Mouse (Mus musculus) heart, embryonic 16.5 days (tissue): ENCODE results near the gene Prkcz. TPM values are rescaled to one million over a fixed set of nuclear protein-coding genes. Genes with fewer than 3 reads are reported as not detected.

ENCODE experiments used
- ATAC-seq: fragments of 200-750 bp; cut with Nextera tagmentation; replicated peaks from 2 replicates; pipeline ENCODE4 v1.8.0; 2017; ENCODE audit warnings: moderate number of reproducible peaks; ENCODE audit not compliant: insufficient read depth, low FRiP score; ENCODE audit errors: extremely low read depth
- H3K27ac ChIP-seq: fragments of 300-500 bp; sonication (generic); 2 replicates; pipeline ENCODE4 v1.5.1; 2014; ENCODE audit warnings: mild to moderate bottlenecking, low read length, control low read depth, moderate library complexity
- H3K27me3 ChIP-seq: fragments of 300-500 bp; sonication (generic); 2 replicates; pipeline ENCODE4 v1.6.1; 2014; ENCODE audit warnings: low read length, mixed read lengths; ENCODE audit not compliant: control insufficient read depth, insufficient read depth
- H3K36me3 ChIP-seq: fragments of 300-500 bp; sonication (generic); 2 replicates; pipeline ENCODE4 v1.6.1; 2014; ENCODE audit not compliant: control insufficient read depth, insufficient read depth
- H3K4me1 ChIP-seq: fragments of 300-500 bp; sonication (generic); 2 replicates; pipeline ENCODE4 v1.6.1; 2014; ENCODE audit warnings: low read length, mixed read lengths; ENCODE audit not compliant: control insufficient read depth, insufficient read depth
- H3K4me2 ChIP-seq: fragments of 300-500 bp; sonication (generic); 2 replicates; pipeline ENCODE4 v1.6.1; 2014; ENCODE audit warnings: low read depth, mild to moderate bottlenecking, control low read depth, low read length
- H3K4me3 ChIP-seq: fragments of 300-500 bp; sonication (generic); 2 replicates; pipeline ENCODE4 v1.5.1; 2014; ENCODE audit warnings: mild to moderate bottlenecking, control low read depth, low read length
- H3K9ac ChIP-seq: fragments of 300-500 bp; sonication (generic); 2 replicates; pipeline ENCODE4 v1.6.1; 2014; ENCODE audit warnings: low read length, control low read depth
- H3K9me3 ChIP-seq: fragments of 300-500 bp; sonication (generic); replicated peaks from 2 replicates; pipeline ENCODE4 v1.6.1; 2016; ENCODE audit warnings: low read length; ENCODE audit not compliant: control insufficient read depth
- WGBS: fragments of 180-500 bp; shearing (Covaris S2); extraction: QIAGEN DNeasy Blood & Tissue Kit; methylation state at CpG from one replicate; pipeline ENCODE4 v1.1.7; 2014; 5-methylcytosine and 5-hydroxymethylcytosine counted together
- polyA plus RNA-seq: library from polyadenylated mRNA; unstranded; fragments of >200 nt; fragmentation: Nextera tagmentation; extraction: Ambion mirVana; gene quantifications from 2 replicates; pipeline ENCODE4 v1.2.1, GENCODE M21; 2015

Gene Prkcz
- polyA plus RNA-seq, 1 experiment from 2014 or later = 6.1 TPM

DNA sequence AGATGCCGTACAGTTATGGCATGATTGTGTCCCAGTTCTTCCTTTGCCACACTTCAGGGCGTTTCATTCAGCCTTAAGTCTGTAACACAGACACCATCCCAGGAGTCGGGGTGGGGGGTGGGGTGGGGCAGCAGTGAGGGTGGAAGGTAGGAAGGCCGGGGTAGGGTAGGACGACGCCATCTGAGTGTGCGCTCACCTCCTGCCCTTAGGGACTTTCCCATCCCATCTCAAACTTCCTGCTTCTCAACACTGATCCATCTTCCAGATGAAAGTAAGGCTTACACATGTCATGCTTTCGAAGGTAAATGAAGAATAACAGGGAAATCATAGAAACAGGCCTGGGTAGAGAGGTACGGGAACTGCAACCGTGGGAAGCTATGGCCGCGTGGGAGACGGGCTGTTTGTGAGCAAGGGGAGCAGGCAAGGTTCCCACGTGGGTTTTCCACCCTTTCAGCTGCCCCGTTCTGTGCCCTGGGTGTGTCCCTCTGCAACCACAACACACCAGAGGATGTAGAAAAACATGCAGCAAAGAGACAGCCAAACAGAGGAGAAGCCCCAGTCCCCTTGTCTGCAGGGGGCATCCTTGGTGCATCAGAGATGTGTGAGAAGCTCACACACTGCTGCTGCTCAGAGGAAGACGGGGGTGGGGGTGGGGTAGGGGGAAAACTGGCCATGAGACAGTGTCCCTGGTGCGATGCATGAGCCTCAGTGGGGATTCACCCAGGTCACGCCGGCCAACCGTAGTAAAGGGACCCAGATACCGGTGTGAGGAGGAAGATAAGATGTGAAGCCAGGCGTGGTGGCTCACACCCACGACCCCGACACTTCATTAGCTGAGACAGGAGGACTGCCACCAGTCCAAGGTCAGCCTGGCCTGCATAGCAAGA, 54.6 kb downstream of the Prkcz start:
- no peak overlapping the region for H3K27ac ChIP-seq
- H3K27me3 ChIP-seq = no peaks in the 10 kb centered on the region; the same call in 1 of the 2 replicates
- ATAC-seq = no peak
- H3K9ac ChIP-seq = no peak overlapping the region
- no peaks in the 10 kb centered on the region for H3K36me3 ChIP-seq
- peaks cover 5% of the 10 kb centered on the region for H3K4me1 ChIP-seq
- H3K4me2 ChIP-seq = no peak overlapping the region
- 39% methylated on average over 24 of the region's 24 CpGs for WGBS
- H3K4me3 ChIP-seq = no peak overlapping the region
- no peaks in the 10 kb centered on the region for H3K9me3 ChIP-seq

DNA sequence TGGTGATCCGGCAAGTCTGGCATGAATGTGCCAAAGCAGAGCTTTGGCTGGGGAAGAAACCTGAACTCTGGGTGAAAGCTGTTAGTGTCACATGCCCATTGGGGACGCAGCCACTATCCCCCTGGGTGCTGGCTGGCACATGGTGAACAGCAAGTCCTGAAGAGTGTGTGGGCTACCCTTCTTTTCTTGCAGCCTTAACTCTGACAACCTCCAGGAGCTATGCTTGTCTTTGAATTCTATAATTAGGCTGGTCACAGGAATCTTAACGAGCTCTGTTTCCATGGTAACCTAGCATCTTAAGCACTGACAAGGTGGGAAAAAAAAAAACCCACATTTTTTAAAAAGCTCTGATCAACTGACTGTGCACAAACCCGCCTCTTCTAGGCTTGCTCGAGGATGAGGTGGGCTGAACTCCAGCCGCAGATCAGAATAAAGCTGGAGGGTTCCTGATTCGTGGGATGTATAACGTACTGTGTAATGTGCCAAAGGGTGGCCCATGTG, 55.6 kb downstream of the Prkcz start:
- no peak overlapping the region for H3K9ac ChIP-seq
- no peak overlapping the region for H3K4me3 ChIP-seq
- no peak overlapping the region for H3K4me2 ChIP-seq
- no peak overlapping the region for H3K27ac ChIP-seq
- ATAC-seq = no peak
- H3K36me3 ChIP-seq = no peaks in the 10 kb centered on the region
- H3K27me3 ChIP-seq = no peaks in the 10 kb centered on the region; the same call in 1 of the 2 replicates
- no peaks in the 10 kb centered on the region for H3K9me3 ChIP-seq
- WGBS = 60% methylated on average over 8 of the region's 8 CpGs
- H3K4me1 ChIP-seq = peaks cover 5% of the 10 kb centered on the region

DNA sequence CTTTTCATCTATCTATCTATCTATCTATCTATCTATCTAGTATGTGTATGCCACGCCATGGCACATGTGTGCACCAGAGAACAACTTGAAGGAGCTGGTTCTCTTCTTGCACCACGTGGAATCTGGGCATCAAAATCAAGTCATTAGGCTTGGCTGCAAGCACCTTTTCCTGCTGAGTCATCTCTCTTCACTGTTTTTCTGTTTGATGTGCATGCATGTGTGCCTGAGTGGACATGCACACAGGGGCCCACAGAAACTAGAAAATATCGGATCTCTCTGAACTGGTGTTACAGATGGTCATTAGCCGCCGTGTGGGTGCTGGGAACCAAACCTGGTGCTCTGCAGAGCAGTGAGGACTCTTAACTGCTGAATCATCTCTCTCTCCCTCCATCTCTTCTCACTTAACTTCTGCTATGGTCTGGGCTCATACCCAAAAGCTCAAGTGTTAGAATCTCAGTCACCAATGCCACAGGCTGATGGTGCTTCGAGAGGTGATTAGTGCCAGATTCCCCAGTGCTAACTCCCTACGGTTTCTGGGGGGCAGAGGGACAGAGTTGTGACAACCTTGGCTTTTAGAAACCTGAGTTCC, 56.6 kb downstream of the Prkcz start:
- Histone ChIP-seq H3K4me3 (no peak overlapping the region), H3K4me1 (peaks cover 5% of the 10 kb centered on the region), H3K9ac (no peak overlapping the region), H3K27ac (no peak overlapping the region), H3K9me3 (no peaks in the 10 kb centered on the region), H3K4me2 (no peak overlapping the region), H3K27me3 (no peaks in the 10 kb centered on the region; the same call in 1 of the 2 replicates), H3K36me3 (no peaks in the 10 kb centered on the region)
- ATAC-seq = no peak
- WGBS = 81% methylated on average over 7 of the region's 7 CpGs

DNA sequence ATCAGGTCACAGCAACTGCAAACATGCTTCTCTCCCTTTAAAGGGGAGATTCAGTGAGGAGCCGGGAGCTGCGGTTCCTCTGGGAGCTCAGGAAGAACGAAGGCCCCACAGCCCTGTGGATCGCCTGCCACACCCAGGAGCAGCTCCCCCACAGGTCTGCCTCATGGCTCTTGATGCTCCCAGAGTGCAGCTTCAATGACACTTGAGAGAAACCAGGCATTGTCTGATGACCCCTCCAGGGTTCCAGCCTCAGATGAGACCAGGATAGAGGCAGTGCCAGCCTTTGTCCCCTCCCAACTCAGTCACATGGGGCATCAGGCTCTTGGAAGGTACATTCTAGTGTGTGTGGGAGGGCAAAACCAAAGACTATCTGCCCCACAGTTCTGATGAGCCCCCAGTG, 59.2 kb downstream of the Prkcz start:
- no peaks in the 10 kb centered on the region for H3K9me3 ChIP-seq
- H3K4me3 ChIP-seq = no peak overlapping the region
- whole genome bisulfite sequencing = 45% methylated on average over 4 of the region's 4 CpGs
- no peak overlapping the region for H3K9ac ChIP-seq
- no peak for ATAC-seq
- H3K27ac ChIP-seq = no peak overlapping the region
- no peaks in the 10 kb centered on the region for H3K36me3 ChIP-seq
- H3K4me1 ChIP-seq = no peaks in the 10 kb centered on the region
- no peak overlapping the region for H3K4me2 ChIP-seq
- no peaks in the 10 kb centered on the region for H3K27me3 ChIP-seq

DNA sequence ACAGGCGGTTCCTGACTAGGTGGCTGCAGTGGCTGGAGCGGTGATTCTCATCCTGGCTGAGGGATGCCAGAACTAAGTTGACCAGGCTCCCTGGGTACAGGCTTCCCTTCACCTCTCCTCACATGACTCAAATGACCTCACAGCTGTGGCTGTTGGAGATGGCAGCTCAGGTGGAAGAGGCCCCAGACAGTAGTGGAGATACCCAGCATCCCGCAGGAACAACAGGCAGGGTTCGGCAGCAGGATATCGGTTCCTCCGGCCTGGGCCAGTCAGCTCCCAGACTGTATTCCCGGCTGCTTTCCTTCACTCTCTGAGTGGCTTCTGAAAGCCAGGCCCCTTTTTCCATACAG, 60.1 kb downstream of the Prkcz start:
- Histone ChIP-seq H3K36me3 (no peaks in the 10 kb centered on the region), H3K9me3 (no peaks in the 10 kb centered on the region), H3K4me2 (no peak overlapping the region), H3K9ac (no peak overlapping the region), H3K4me3 (no peak overlapping the region), H3K27me3 (no peaks in the 10 kb centered on the region), H3K27ac (no peak overlapping the region), H3K4me1 (no peaks in the 10 kb centered on the region)
- WGBS = 76% methylated on average over 7 of the region's 7 CpGs
- ATAC-seq = no peak

DNA sequence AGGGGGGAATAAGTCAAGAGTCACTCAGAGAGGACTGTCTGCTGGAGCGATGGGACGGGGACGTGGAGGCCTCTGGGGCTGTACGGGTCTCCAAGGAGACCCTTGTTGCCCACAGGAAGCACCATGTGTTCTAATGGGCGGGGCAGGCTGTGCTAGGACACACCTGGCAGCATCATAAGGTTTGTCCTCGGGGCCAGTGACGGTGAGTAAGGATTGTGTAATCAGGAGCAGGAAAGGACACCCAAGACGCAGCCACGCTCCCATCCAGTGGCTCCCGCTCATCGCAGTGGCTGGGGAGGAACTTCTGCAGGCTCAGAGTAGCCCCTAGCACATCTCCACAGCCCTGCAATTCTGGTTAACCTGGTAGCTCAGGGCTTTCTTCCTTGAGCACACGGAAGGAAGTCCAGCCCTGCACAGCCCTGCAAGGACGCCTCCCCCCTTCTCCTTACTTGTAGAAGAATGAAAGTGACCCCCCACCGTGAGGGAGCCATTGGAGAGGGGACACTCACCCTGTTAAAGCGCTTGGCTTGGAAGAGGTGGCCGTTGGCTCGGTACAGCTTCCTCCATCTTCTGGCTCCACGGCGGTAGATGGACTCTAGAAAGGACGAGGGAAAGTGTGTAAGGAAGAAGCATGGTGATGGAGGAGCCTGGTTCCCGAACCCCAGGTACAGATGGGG, 60.6 kb downstream of the Prkcz start:
- WGBS = 71% methylated on average over 21 of the region's 21 CpGs
- Histone ChIP-seq H3K9me3 (no peaks in the 10 kb centered on the region), H3K4me1 (no peaks in the 10 kb centered on the region), H3K4me3 (no peak overlapping the region), H3K4me2 (no peak overlapping the region), H3K9ac (no peak overlapping the region), H3K36me3 (no peaks in the 10 kb centered on the region), H3K27ac (no peak overlapping the region), H3K27me3 (no peaks in the 10 kb centered on the region)
- ATAC-seq = no peak

DNA sequence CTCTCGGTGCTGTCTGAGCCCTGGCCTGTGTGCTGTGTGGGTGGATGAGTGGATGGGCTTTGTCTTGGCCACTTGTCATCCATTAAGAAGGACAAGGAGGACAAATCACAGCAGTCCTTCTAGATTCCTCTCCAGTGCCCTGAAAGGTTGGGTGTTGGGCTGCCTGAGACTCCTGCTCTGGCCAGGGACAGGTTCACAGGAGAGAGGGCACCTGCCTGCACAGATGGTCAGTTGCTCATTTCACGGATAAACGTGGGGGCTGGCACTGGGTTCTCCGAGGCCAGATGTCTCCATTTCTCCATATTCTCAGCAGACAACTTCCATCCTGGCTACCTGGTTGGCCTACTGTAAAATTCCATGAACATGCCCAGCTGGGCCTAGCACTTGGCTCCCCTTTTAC, 62.3 kb downstream of the Prkcz start:
- H3K9ac ChIP-seq = no peak overlapping the region
- WGBS = 85% methylated on average over 4 of the region's 4 CpGs

DNA sequence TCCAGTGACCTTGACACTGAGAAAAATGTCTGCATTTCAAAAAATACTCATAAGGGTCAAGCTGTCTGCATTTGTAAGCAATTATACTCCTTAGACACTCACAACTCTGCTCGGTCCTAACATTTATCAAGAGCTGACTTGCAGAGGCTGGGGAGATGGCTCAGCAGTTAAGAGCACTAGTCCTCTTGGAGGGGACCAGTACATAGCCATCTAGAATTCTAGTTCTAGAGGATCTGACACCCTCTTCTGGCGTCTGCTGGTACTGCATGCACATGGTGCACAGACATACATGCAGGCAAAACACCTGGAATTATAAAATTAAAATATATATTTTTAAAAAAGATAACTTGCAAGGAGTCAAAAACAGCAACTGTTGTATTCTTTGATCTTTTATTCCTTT, 64.1 kb downstream of the Prkcz start:
- Histone ChIP-seq H3K27me3 (no peaks in the 10 kb centered on the region), H3K27ac (no peak overlapping the region), H3K4me2 (no peak overlapping the region), H3K9me3 (no peaks in the 10 kb centered on the region), H3K4me1 (no peaks in the 10 kb centered on the region), H3K9ac (no peak overlapping the region), H3K4me3 (no peak overlapping the region), H3K36me3 (no peaks in the 10 kb centered on the region)
- ATAC-seq = no peak
- WGBS = 48% methylated on average over 2 of the region's 2 CpGs

More for the DNA sequence above, 62.3 kb downstream of the Prkcz start:
- Histone ChIP-seq H3K4me2 (no peak overlapping the region), H3K4me3 (no peak overlapping the region), H3K27ac (no peak overlapping the region), H3K27me3 (no peaks in the 10 kb centered on the region), H3K9me3 (no peaks in the 10 kb centered on the region), H3K36me3 (no peaks in the 10 kb centered on the region), H3K4me1 (no peaks in the 10 kb centered on the region)
- no peak for ATAC-seq

DNA sequence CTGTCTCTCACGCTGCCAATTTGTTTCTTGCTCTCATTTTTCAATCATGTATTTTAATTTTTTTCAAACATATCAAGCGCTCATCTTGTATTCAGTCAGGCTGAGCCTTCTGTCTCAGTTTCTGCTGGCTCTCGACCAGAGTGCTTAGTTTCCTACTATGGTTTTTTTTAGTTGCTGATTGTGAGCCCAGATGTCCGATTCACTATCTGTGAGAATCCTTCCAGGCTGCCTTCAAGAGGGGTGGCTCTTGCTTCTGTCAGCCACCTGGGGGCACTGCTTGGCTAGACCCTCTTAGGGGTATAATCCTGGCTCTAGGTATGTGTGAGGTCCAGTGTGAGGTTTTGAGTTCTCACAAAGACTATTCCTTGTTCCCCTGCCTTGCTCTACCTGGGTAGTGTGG, 65.2 kb downstream of the Prkcz start:
- H3K27ac ChIP-seq = no peak overlapping the region
- no peak overlapping the region for H3K4me2 ChIP-seq

More for the DNA sequence above, 65.2 kb downstream of the Prkcz start:
- no peak for ATAC-seq
- Histone ChIP-seq H3K4me1 (no peaks in the 10 kb centered on the region), H3K9ac (no peak overlapping the region), H3K9me3 (no peaks in the 10 kb centered on the region), H3K27me3 (no peaks in the 10 kb centered on the region), H3K36me3 (no peaks in the 10 kb centered on the region), H3K4me3 (no peak overlapping the region)
- 47% methylated on average over 4 of the region's 4 CpGs for WGBS
